Mouse (Mus musculus) erythroblast, embryonic 14.5 days (primary cell): ENCODE results near the gene Gm17349.

Experiments used
- GATA1 ChIP-seq: IDR thresholded peaks from 2 replicates; pipeline ENCODE4 v1.6.1; 2012; ENCODE audit warnings: low read length, inconsistent platforms, mixed read lengths
- TAL1 ChIP-seq: IDR thresholded peaks from 3 replicates; pipeline ENCODE4 v1.6.1; 2012; ENCODE audit warnings: low read length, inconsistent platforms, mixed read lengths

- TF ChIP-seq GATA1 = no peak
- no peak for TF ChIP-seq TAL1
Measured at GRCm38 (mm10) chr15:99670154-99670821, 35.0 kb downstream of the Gm17349 start, which contains the start of gene Asic1.
